Mouse (Mus musculus): ENCODE measurements around the gene Gm19668. TPM values are rescaled to one million over a fixed set of nuclear protein-coding genes. Genes with fewer than 3 reads are reported as not detected.
"Not testable (repeated sequence)": the region's sequence is repeated elsewhere in the genome, so short reads cannot be mapped to it uniquely, and the experiment has no call there.

The Gm19668 gene
- polyA plus RNA-seq, 1 experiment from 2014 or later: not detected

GRCm38 (mm10) chr10:77798164-77798920 is 591 bp downstream of the Gm19668 start:
- not testable (repeated sequence) for H3K36me3 ChIP-seq (replicated peaks); H3K27ac ChIP-seq (replicated peaks); DNase-seq (ENCODE audit: low spot score); H3K4me3 ChIP-seq; H3K9me3 ChIP-seq; H3K27me3 ChIP-seq (replicated peaks; ENCODE audit: low read depth, poor library complexity, severe bottlenecking)
- 28% methylated on average over 3 of the region's 3 CpGs for WGBS
- H3K4me1 ChIP-seq: peaks cover 22% of the 10 kb centered on the region

GRCm38 (mm10) chr10:77797677-77798076 is 1.3 kb downstream of the Gm19668 start:
- H3K4me1 ChIP-seq: peaks cover 23% of the 10 kb centered on the region
- H3K27me3 ChIP-seq (replicated peaks; ENCODE audit: low read depth, poor library complexity, severe bottlenecking): no peaks in the 10 kb centered on the region
- no peaks in the 10 kb centered on the region for H3K36me3 ChIP-seq (replicated peaks)
- 10% methylated on average over 3 of the region's 3 CpGs for WGBS
- H3K9me3 ChIP-seq: no peaks in the 10 kb centered on the region
- DNase-seq (ENCODE audit: low spot score): no peak
- H3K27ac ChIP-seq (replicated peaks): no peak overlapping the region
- H3K4me3 ChIP-seq: no peak overlapping the region

GRCm38 (mm10) chr10:77794976-77795375 is 4.0 kb downstream of the Gm19668 start, which contains the start of gene Gm9639:
TSS of gene Gm9639 (minus strand) at chr10:77795076.
- no peak within 1 kb of the TSS for H3K27ac ChIP-seq (replicated peaks)
- no peak for DNase-seq (ENCODE audit: low spot score)

GRCm38 (mm10) chr10:77788621-77789020 is 10.3 kb downstream of the Gm19668 start:
- Histone ChIP-seq H3K36me3 (replicated peaks) (no peaks in the 10 kb centered on the region), H3K27ac (replicated peaks) (no peak overlapping the region), H3K9me3 (no peaks in the 10 kb centered on the region), H3K4me3 (no peak overlapping the region), H3K27me3 (replicated peaks; ENCODE audit: low read depth, poor library complexity, severe bottlenecking) (no peaks in the 10 kb centered on the region), H3K4me1 (0 out of 2 replicates have a peak, but pooled peaks cover 4% of the 10 kb centered on the region)
- 81% methylated on average over 2 of the region's 2 CpGs for WGBS
- no peak for DNase-seq (ENCODE audit: low spot score)

More at GRCm38 (mm10) chr10:77794976-77795375, 4.0 kb downstream of the Gm19668 start, which contains the start of gene Gm9639:
- Histone ChIP-seq H3K4me1 (peaks cover 23% of the 10 kb centered on the region), H3K4me3 (no peak within 1 kb of the TSS), H3K27me3 (replicated peaks; ENCODE audit: low read depth, poor library complexity, severe bottlenecking) (no peaks in the 10 kb centered on the region), H3K36me3 (replicated peaks) (no peaks in the 10 kb centered on the region), H3K9me3 (no peaks in the 10 kb centered on the region)
- 53% methylated on average over 2 of the region's 2 CpGs for WGBS

GRCm38 (mm10) chr10:77787876-77788275 is 11.1 kb downstream of the Gm19668 start, which contains the start of gene Gm7137:
TSS of gene Gm7137 (minus strand) at chr10:77788200.
- H3K27me3 ChIP-seq (replicated peaks; ENCODE audit: low read depth, poor library complexity, severe bottlenecking); H3K27ac ChIP-seq (replicated peaks); H3K4me3 ChIP-seq; H3K9me3 ChIP-seq; DNase-seq (ENCODE audit: low spot score); H3K4me1 ChIP-seq; H3K36me3 ChIP-seq (replicated peaks): not testable (repeated sequence)
- 61% methylated on average over 1 of the region's 1 CpGs for WGBS

- H3K4me3 ChIP-seq; H3K27ac ChIP-seq (replicated peaks); DNase-seq (ENCODE audit: low spot score); H3K27me3 ChIP-seq (replicated peaks; ENCODE audit: low read depth, poor library complexity, severe bottlenecking); H3K36me3 ChIP-seq (replicated peaks); H3K9me3 ChIP-seq; H3K4me1 ChIP-seq: not testable (repeated sequence)
- 96% methylated on average over 3 of the region's 3 CpGs for WGBS
Observed at GRCm38 (mm10) chr10:77783396-77783795, 15.5 kb downstream of the Gm19668 start.

DNA sequence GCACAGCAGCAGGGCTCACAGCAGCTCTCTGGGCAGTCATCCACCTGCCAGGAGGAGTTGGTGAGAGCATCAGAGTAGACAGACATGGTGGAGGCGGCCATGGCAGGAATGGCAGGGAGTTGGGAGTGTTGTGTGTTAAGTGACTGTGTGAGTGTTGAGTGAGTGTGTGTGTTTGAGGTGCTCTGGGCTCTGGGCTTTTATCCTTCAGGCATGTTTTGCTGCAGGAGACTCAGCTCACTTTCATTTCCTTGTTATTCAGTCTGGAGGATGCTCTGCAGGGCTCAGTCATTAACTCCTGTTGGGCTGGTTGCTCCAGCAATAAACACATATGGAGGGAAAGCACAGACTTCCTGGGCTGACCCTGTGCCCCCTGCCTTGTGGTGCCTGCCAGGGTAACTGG is 16.5 kb downstream of the Gm19668 start, which contains the start of gene Gm3250:
Gm3250 (minus strand) TSS at position 101 of the 400 bp plus-strand sequence.
- H3K27ac ChIP-seq (replicated peaks); H3K27me3 ChIP-seq (replicated peaks; ENCODE audit: low read depth, poor library complexity, severe bottlenecking); H3K4me3 ChIP-seq; DNase-seq (ENCODE audit: low spot score); H3K4me1 ChIP-seq; H3K9me3 ChIP-seq; H3K36me3 ChIP-seq (replicated peaks): not testable (repeated sequence)
- WGBS: 56% methylated on average over 1 of the region's 1 CpGs

- H3K27me3 ChIP-seq (replicated peaks; ENCODE audit: low read depth, poor library complexity, severe bottlenecking); H3K4me1 ChIP-seq; DNase-seq (ENCODE audit: low spot score); H3K27ac ChIP-seq (replicated peaks); H3K4me3 ChIP-seq; H3K9me3 ChIP-seq; H3K36me3 ChIP-seq (replicated peaks): not testable (repeated sequence)
- WGBS: 85% methylated on average over 1 of the region's 1 CpGs
Observed at GRCm38 (mm10) chr10:77776844-77777243, 22.1 kb downstream of the Gm19668 start, which contains the start of gene Gm7138. TSS of gene Gm7138 (minus strand) at chr10:77776944.

GRCm38 (mm10) chr10:77772142-77772541 is 26.8 kb downstream of the Gm19668 start:
- WGBS: 98% methylated on average over 3 of the region's 3 CpGs
- not testable (repeated sequence) for DNase-seq (ENCODE audit: low spot score)

GRCm38 (mm10) chr10:77771225-77771624 is 27.7 kb downstream of the Gm19668 start, which contains the start of gene Gm3238:
TSS of gene Gm3238 (minus strand) at chr10:77771325.
- whole genome bisulfite sequencing: 79% methylated on average over 1 of the region's 1 CpGs
- not testable (repeated sequence) for H3K9me3 ChIP-seq; H3K36me3 ChIP-seq (replicated peaks); H3K4me3 ChIP-seq; H3K27ac ChIP-seq (replicated peaks); H3K4me1 ChIP-seq; H3K27me3 ChIP-seq (replicated peaks; ENCODE audit: low read depth, poor library complexity, severe bottlenecking); DNase-seq (ENCODE audit: low spot score)

More at GRCm38 (mm10) chr10:77772142-77772541, 26.8 kb downstream of the Gm19668 start:
- H3K27ac ChIP-seq (replicated peaks); H3K27me3 ChIP-seq (replicated peaks; ENCODE audit: low read depth, poor library complexity, severe bottlenecking); H3K4me1 ChIP-seq; H3K4me3 ChIP-seq; H3K36me3 ChIP-seq (replicated peaks); H3K9me3 ChIP-seq: not testable (repeated sequence)

GRCm38 (mm10) chr10:77769727-77770126 is 29.2 kb downstream of the Gm19668 start:
- no peaks in the 10 kb centered on the region for H3K36me3 ChIP-seq (replicated peaks)
- DNase-seq (ENCODE audit: low spot score): no peak
- WGBS: 86% methylated on average over 1 of the region's 1 CpGs
- no peak overlapping the region for H3K27ac ChIP-seq (replicated peaks)
- H3K4me3 ChIP-seq: no peak overlapping the region
- H3K27me3 ChIP-seq (replicated peaks; ENCODE audit: low read depth, poor library complexity, severe bottlenecking): no peaks in the 10 kb centered on the region
- no peaks in the 10 kb centered on the region for H3K4me1 ChIP-seq
- H3K9me3 ChIP-seq: no peaks in the 10 kb centered on the region

DNA sequence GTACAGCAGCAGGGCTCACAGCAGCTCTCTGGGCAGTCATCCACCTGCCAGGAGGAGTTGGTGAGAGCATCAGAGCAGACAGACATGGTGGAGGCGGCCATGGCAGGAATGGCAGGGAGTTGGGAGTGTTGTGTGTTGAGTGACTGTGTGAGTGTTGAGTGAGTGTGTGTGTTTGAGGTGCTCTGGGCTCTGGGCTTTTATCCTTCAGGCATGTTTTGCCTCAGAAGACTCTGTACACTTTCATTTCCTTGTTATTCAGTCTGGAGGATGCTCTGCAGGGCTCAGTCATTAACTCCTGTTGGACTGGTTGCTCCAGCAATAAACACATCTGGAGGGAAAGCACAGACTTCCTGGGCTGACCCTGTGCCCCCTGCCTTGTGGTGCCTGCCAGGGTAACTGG is 39.4 kb downstream of the Gm19668 start, which contains the start of gene Gm3233:
Gm3233 (minus strand) TSS at position 101 of the 400 bp plus-strand sequence.
- H3K36me3 ChIP-seq (replicated peaks); H3K4me3 ChIP-seq; H3K9me3 ChIP-seq; H3K27ac ChIP-seq (replicated peaks); H3K27me3 ChIP-seq (replicated peaks; ENCODE audit: low read depth, poor library complexity, severe bottlenecking); DNase-seq (ENCODE audit: low spot score); H3K4me1 ChIP-seq: not testable (repeated sequence)
- 33% methylated on average over 1 of the region's 1 CpGs for WGBS

GRCm38 (mm10) chr10:77753448-77753847 is 45.5 kb downstream of the Gm19668 start:
- Histone ChIP-seq H3K27me3 (replicated peaks; ENCODE audit: low read depth, poor library complexity, severe bottlenecking) (no peaks in the 10 kb centered on the region), H3K36me3 (replicated peaks) (no peaks in the 10 kb centered on the region), H3K4me1 (peaks cover 20% of the 10 kb centered on the region), H3K9me3 (no peaks in the 10 kb centered on the region), H3K27ac (replicated peaks) (no peak overlapping the region), H3K4me3 (no peak overlapping the region)
- DNase-seq (ENCODE audit: low spot score): no peak

All from embryonic facial prominence, embryonic 10.5 days (tissue).